Mouse (Mus musculus) lung, postnatal 36 days (tissue): ENCODE measurements around the gene Adgrf3.

ENCODE experiments used
- DNase-seq: peaks from one replicate; pipeline ENCODE4 v3.0.0; 2022; ENCODE audit warnings: mixed read lengths

The Adgrf3 gene

DNA sequence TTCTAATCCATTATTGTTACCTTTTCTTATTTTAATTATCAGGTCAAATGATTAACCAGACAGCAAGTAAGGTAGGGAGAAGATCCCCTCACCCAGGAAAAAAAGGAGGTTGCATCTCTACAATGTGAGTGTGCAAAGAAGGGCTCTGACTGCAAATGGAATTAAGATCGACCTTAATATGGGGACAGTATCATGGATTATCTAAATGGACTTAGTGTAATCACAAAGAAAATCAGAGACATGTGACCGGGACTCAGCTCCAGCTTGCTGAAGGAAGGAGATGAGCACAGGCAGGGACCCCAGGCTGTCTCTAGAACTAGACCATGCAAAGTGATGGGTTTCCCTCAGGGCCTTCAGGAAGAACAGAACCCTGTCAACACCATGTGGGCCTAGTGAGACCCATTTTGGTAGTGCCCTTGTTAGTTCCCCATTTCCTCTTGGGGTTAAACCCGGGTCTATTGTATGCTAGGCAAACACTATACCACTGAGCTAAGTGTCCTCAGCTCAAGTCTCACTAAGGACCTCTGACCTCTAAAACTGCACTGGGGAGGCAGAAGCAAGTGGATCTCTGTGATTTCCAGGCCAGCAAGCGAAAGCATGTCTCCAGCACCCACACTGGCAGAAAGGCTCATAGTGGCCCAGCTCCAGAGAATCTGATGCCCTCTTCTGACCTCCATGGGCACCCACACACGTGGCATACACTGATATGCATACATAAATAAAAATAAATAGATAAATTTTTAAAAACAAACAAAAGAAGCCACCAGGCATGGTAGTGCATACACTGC is 57.2 kb downstream of the Adgrf3 start:
- DNase-seq: no peak

DNA sequence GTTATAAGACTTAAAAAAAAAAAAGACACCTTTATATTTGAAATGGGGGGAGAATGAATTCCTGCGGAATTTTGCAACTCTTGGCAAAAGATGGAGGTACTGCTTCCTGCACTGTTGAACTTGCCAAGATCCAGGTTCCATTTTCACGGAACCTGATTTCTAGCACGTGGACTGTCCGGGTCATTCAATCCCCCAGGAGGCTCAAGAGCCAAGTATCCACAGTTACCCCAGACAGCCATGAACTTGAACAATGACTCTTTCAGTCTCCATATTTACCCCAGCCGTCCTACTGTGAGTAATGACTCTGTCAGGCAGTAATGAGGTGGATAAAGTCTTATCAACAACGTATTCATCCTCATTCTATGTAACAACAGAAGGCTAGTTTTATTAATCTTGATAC is 59.0 kb downstream of the Adgrf3 start:
- no peak for DNase-seq
